ENCODE assay signal across 1 mouse cellular context in the genomic region with DNA sequence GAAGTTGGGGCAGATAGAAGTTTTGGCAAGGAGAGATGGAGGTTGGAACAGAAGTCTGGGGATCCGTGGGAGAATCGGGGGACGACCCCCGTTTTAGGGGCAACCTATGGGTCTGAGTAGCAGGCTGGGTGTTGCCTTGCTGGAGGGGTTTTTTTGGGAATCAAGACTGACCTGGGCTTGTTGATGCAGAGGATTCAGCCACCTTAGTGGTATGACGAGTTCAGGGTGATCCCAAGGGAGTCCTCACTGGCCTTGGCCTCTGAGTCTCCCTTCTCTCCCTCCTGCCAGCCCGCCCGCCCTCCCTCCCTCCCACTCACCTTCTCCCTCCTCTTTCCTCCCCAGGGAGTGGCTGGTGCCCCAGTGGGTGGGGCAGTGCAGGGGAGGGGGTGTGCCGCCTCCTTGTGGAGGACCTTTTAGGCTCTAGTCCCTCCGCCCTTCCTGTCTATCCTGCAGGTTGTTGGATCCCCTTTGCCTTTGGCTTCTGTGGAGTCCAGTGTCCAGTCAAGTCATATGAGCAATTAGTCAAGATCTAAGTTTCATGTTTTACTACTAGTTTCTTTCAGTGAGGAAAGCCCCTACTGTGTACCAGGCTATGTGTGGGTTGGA.
TF ChIP-seq lines count a peak whose summit lies in the region.

No protein-coding gene starts in this region.

TF ChIP-seq in MEL, 35 proteins besides CTCF, POLR2A, EP300 and RAD21:
- no peak for TF ChIP-seq TAL1 (IDR thresholded peaks at IDR 0.05; ENCODE audit: low read length)
- no peak for TF ChIP-seq CHD1 (IDR thresholded peaks at IDR 0.05; ENCODE audit: low read depth, low read length)
- no peak for TF ChIP-seq MAFK (IDR thresholded peaks at IDR 0.05; ENCODE audit: borderline replicate concordance, low read depth, low read length)
- peak; percentile 66; the same call in 1 of the 2 replicates for TF ChIP-seq POLR2AphosphoS5 (IDR thresholded peaks at IDR 0.05; ENCODE audit: borderline replicate concordance, low read depth, low read length)
- peak; percentile 85 for TF ChIP-seq TBP (IDR thresholded peaks at IDR 0.05; ENCODE audit: low read depth, low read length)
